Mouse (Mus musculus): ENCODE data around the gene Cyp1a1. TPM values are rescaled to one million over a fixed set of nuclear protein-coding genes. Genes with fewer than 3 reads are reported as not detected.

Cyp1a1 gene
- polyA plus RNA-seq, 1 experiment from 2014 or later: not detected

DNA sequence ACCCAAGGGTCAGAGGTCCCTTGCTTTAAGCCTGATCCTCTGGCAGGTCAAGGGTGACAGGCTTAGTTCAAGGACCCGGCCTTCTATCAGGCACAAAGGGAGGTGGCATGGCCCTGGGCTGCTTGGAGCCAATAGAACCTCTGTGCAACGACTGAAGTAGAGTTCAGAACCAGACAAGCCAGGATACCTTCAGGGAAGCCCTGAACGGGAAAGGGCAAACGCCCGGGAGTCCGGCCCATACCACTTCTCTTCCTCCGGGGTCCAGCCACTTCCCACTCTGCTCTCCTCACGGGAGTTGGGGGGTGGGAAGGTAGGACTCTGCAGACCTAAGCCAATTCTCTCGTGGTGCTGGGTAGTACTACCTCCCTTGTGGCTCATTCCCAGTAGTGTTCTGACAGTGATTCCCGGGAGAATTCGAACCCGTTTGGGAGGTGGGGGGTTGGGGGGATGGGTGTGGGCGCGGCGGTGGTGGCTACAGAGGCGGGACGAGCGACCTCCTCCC is 43.2 kb upstream of the Cyp1a1 start:
- H3K9ac ChIP-seq (ENCODE audit: low read length): peak overlapping the region; percentile 96
- no peak for ATAC-seq (replicated peaks; ENCODE audit: low FRiP score, low TSS enrichment, low read depth)
- H3K9me3 ChIP-seq (ENCODE audit: control insufficient read depth, low read length): no peaks in the 10 kb centered on the region
- H3K27me3 ChIP-seq (replicated peaks; ENCODE audit: control insufficient read depth, insufficient read depth, low read length): no peaks in the 10 kb centered on the region
- peaks cover 41% of the 10 kb centered on the region for H3K4me1 ChIP-seq (replicated peaks; ENCODE audit: control insufficient read depth, insufficient read depth, low read length)
- H3K36me3 ChIP-seq (ENCODE audit: control insufficient read depth, insufficient read depth, low read length): peaks cover 7% of the 10 kb centered on the region
- peak overlapping the region; percentile 71 for H3K4me2 ChIP-seq (ENCODE audit: low read length)
- under 1% methylated on average over 18 of the region's 18 CpGs for WGBS
- no peak for DNase-seq (ENCODE audit: low spot score)
- H3K27ac ChIP-seq (ENCODE audit: low read depth): peak overlapping the region; percentile 96; the same call in 1 of the 2 replicates
- H3K4me3 ChIP-seq (ENCODE audit: low read depth, low read length): peak overlapping the region; percentile 88

DNA sequence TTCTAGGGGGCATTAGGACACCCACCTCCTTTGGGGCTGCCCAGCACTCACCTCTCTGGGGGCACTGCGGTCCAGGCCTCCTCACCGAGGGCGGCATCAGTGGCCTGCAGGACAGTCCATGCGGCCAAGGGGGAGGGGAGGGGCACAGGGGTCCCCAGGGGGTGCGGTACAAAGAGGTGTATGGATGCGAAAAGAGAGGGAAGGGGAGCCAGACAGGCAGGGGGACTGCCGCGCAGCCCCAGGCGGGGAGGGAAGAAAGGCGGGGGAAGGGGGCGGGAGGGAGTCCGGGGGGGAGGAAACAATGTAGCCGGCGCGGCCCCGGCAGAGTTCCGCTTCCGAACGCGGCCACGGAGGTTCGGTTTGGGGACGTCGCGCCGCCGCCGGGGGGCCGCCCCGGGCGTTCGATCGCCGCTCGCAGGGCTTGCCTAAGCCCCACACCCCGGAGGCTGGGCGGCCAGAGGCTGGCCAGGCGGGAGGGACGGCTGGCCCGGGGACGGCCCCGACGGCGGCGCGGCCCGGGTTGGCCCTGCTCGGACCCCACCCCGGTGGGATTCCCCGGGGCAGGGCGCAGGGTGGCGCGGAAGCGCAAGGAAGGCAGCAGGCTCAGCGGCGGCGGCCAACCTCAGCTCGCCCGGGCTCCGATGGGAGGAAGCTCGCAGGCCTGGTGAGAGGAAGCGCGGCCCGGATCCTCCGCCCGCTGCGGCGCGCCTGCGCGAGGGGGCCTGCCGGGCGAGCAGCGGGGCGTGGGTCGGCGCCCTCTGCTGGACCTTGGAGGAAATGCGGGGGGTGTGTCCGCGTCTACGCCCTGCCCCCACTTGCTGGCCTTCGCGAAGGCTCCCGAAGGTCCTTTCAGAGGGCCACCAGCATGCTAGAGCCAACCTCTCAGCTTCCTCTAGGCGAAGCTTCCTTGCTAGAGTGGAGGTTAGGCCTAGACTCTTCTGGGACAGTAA is 42.5 kb upstream of the Cyp1a1 start:
- peak; percentile 98 for DNase-seq (ENCODE audit: low spot score)
- no peaks in the 10 kb centered on the region for H3K9me3 ChIP-seq (ENCODE audit: control insufficient read depth, low read length)
- peak overlapping the region; percentile 88 for H3K4me3 ChIP-seq (ENCODE audit: low read depth, low read length)
- no peaks in the 10 kb centered on the region for H3K27me3 ChIP-seq (replicated peaks; ENCODE audit: control insufficient read depth, insufficient read depth, low read length)
- peak; percentile 81 for ATAC-seq (replicated peaks; ENCODE audit: low FRiP score, low TSS enrichment, low read depth)
- H3K9ac ChIP-seq (ENCODE audit: low read length): peak overlapping the region; percentile 96
- H3K4me1 ChIP-seq (replicated peaks; ENCODE audit: control insufficient read depth, insufficient read depth, low read length): peaks cover 34% of the 10 kb centered on the region
- H3K36me3 ChIP-seq (ENCODE audit: control insufficient read depth, insufficient read depth, low read length): peaks cover 7% of the 10 kb centered on the region
- H3K27ac ChIP-seq (ENCODE audit: low read depth): peak overlapping the region; percentile 96
- peak overlapping the region; percentile 71 for H3K4me2 ChIP-seq (ENCODE audit: low read length)
- under 1% methylated on average over 57 of the region's 85 CpGs for WGBS

- Histone ChIP-seq H3K4me2 (ENCODE audit: low read length) (no peak overlapping the region), H3K36me3 (ENCODE audit: control insufficient read depth, insufficient read depth, low read length) (peaks cover 7% of the 10 kb centered on the region), H3K9ac (ENCODE audit: low read length) (no peak overlapping the region), H3K4me1 (replicated peaks; ENCODE audit: control insufficient read depth, insufficient read depth, low read length) (peaks cover 29% of the 10 kb centered on the region), H3K27ac (ENCODE audit: low read depth) (no peak overlapping the region), H3K9me3 (ENCODE audit: control insufficient read depth, low read length) (no peaks in the 10 kb centered on the region), H3K27me3 (replicated peaks; ENCODE audit: control insufficient read depth, insufficient read depth, low read length) (no peaks in the 10 kb centered on the region), H3K4me3 (ENCODE audit: low read depth, low read length) (no peak overlapping the region)
- ATAC-seq (replicated peaks; ENCODE audit: low FRiP score, low TSS enrichment, low read depth) (no peak), DNase-seq (ENCODE audit: low spot score) (no peak)
- whole genome bisulfite sequencing: 73% methylated on average over 12 of the region's 12 CpGs
These were observed 41.1 kb upstream of the Cyp1a1 start for GRCm38 (mm10) chr9:57646551-57647103.

DNA sequence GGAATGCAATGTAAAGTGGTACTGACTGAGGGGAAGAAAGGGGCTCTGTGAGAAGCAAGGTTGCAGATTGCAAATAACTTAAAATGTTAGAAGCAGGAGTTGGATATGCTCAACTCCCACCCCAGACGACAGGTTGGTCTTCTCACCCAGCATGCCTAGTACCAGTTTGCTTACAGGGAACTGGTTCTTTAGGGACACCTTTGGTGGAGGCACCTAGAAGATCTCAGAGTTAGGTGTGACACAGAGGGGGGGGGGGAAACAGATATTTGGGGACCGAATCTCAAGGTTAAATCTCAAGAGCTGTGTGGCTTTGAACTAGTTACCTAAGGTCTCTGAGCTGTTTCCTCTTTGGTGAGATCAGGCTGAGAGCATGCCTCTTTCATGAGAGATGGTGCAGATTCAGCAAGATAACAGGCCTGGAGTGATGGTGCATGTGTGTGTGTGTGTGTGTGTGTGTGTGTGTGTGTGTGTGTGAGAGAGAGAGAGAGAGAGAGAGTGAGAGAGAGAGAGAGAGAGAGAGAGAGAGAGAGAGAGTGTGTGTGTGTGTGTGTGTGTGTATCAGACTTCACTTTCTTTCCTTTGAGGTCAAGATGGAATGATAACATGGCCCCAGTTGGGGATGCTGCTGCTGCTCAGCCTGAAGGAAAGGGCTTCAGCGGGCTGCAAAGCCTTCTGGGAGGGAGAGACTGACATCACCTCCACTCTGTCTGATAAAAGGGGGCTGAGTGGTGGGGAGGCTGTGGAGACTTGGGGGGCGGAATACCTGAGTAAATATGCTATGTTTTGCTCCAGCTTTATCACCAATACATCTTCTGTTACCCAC is 40.2 kb upstream of the Cyp1a1 start:
- Histone ChIP-seq H3K9ac (ENCODE audit: low read length) (no peak overlapping the region), H3K4me2 (ENCODE audit: low read length) (no peak overlapping the region), H3K36me3 (ENCODE audit: control insufficient read depth, insufficient read depth, low read length) (no peaks in the 10 kb centered on the region; the same call in 1 of the 2 replicates), H3K4me1 (replicated peaks; ENCODE audit: control insufficient read depth, insufficient read depth, low read length) (peaks cover 28% of the 10 kb centered on the region), H3K9me3 (ENCODE audit: control insufficient read depth, low read length) (no peaks in the 10 kb centered on the region), H3K4me3 (ENCODE audit: low read depth, low read length) (no peak overlapping the region), H3K27me3 (replicated peaks; ENCODE audit: control insufficient read depth, insufficient read depth, low read length) (no peaks in the 10 kb centered on the region), H3K27ac (ENCODE audit: low read depth) (no peak overlapping the region)
- ATAC-seq (replicated peaks; ENCODE audit: low FRiP score, low TSS enrichment, low read depth): no peak
- no peak for DNase-seq (ENCODE audit: low spot score)
- 58% methylated on average over 4 of the region's 4 CpGs for WGBS

DNA sequence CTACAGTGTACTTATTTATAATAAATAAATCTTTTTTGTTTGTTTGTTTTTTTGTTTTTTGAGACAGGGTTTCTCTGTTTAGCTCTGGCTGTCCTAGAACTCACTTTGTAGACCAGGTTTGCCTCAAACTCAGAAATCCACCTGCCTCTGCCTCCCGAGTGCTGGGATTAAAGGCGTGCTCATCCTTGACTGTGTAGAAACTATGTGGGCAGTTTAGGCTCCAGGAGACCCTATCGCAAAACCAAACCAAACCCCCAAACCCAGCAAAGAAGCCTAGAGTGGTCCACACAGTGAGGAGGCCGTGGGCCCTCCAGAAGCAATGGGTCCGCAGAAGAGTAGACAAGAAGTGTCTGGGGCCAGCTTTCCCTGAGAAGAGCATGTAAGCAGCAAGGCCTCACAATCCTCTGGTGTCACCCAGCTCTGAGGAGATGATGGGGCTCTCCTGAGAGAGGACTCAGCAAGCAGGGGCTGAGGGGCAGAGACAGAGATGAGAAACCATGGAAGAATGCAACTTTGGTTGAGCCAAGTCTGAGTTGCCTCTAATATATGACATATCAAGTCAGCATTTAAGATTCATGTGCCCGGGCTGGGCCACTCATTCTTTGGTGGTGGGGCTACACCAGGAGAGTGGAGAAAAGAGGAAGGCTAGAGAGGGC is 37.5 kb upstream of the Cyp1a1 start:
- DNase-seq (ENCODE audit: low spot score) (no peak), ATAC-seq (replicated peaks; ENCODE audit: low FRiP score, low TSS enrichment, low read depth) (no peak)
- WGBS: 94% methylated on average over 6 of the region's 6 CpGs
- Histone ChIP-seq H3K27ac (ENCODE audit: low read depth) (no peak overlapping the region), H3K4me1 (replicated peaks; ENCODE audit: control insufficient read depth, insufficient read depth, low read length) (peaks cover 11% of the 10 kb centered on the region), H3K4me3 (ENCODE audit: low read depth, low read length) (no peak overlapping the region), H3K27me3 (replicated peaks; ENCODE audit: control insufficient read depth, insufficient read depth, low read length) (no peaks in the 10 kb centered on the region), H3K4me2 (ENCODE audit: low read length) (no peak overlapping the region), H3K9ac (ENCODE audit: low read length) (no peak overlapping the region), H3K9me3 (ENCODE audit: control insufficient read depth, low read length) (no peaks in the 10 kb centered on the region), H3K36me3 (ENCODE audit: control insufficient read depth, insufficient read depth, low read length) (no peaks in the 10 kb centered on the region)

- H3K9ac ChIP-seq (ENCODE audit: low read length): no peak overlapping the region
- 0 out of 2 replicates have a peak overlapping the region, but pooled peaks have one; percentile 22 for H3K27ac ChIP-seq (ENCODE audit: low read depth)
- no peak overlapping the region for H3K4me3 ChIP-seq (ENCODE audit: low read depth, low read length)
- no peaks in the 10 kb centered on the region for H3K9me3 ChIP-seq (ENCODE audit: control insufficient read depth, low read length)
- peaks cover 8% of the 10 kb centered on the region for H3K4me1 ChIP-seq (replicated peaks; ENCODE audit: control insufficient read depth, insufficient read depth, low read length)
- no peak overlapping the region for H3K4me2 ChIP-seq (ENCODE audit: low read length)
- ATAC-seq (replicated peaks; ENCODE audit: low FRiP score, low TSS enrichment, low read depth): no peak
- H3K36me3 ChIP-seq (ENCODE audit: control insufficient read depth, insufficient read depth, low read length): no peaks in the 10 kb centered on the region
- WGBS: 18% methylated on average over 6 of the region's 6 CpGs
- no peak for DNase-seq (ENCODE audit: low spot score)
- no peaks in the 10 kb centered on the region for H3K27me3 ChIP-seq (replicated peaks; ENCODE audit: control insufficient read depth, insufficient read depth, low read length)
These were observed 36.9 kb upstream of the Cyp1a1 start for GRCm38 (mm10) chr9:57650786-57651311.

GRCm38 (mm10) chr9:57652351-57652750 is 35.4 kb upstream of the Cyp1a1 start:
- Histone ChIP-seq H3K4me1 (replicated peaks; ENCODE audit: control insufficient read depth, insufficient read depth, low read length) (peaks cover 8% of the 10 kb centered on the region), H3K27me3 (replicated peaks; ENCODE audit: control insufficient read depth, insufficient read depth, low read length) (no peaks in the 10 kb centered on the region), H3K36me3 (ENCODE audit: control insufficient read depth, insufficient read depth, low read length) (no peaks in the 10 kb centered on the region), H3K4me2 (ENCODE audit: low read length) (no peak overlapping the region), H3K9ac (ENCODE audit: low read length) (no peak overlapping the region), H3K4me3 (ENCODE audit: low read depth, low read length) (no peak overlapping the region), H3K9me3 (ENCODE audit: control insufficient read depth, low read length) (no peaks in the 10 kb centered on the region), H3K27ac (ENCODE audit: low read depth) (no peak overlapping the region)
- DNase-seq (ENCODE audit: low spot score): no peak
- no peak for ATAC-seq (replicated peaks; ENCODE audit: low FRiP score, low TSS enrichment, low read depth)
- 76% methylated on average over 9 of the region's 9 CpGs for WGBS

DNA sequence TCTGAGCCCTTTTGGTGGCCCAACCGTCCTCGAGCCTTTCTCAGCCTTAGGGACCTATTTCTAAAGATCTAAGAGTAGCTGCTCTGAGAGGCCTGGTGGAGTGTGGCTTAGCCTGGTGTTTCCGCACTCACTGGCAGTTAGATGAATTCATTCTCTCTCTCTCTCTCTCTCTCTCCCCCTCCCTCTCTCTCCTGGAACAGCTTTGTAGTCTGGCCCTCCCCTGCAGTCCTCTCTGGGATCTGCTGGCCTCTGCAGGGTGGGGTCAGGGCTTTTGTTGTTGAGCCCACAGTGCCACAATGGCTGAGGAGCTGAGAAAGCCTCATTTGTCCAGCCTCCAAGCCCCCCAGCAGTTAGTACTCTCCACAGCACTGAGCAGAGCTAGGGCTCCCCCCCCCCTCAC is 34.9 kb upstream of the Cyp1a1 start:
- no peaks in the 10 kb centered on the region for H3K9me3 ChIP-seq (ENCODE audit: control insufficient read depth, low read length)
- H3K27me3 ChIP-seq (replicated peaks; ENCODE audit: control insufficient read depth, insufficient read depth, low read length): no peaks in the 10 kb centered on the region
- ATAC-seq (replicated peaks; ENCODE audit: low FRiP score, low TSS enrichment, low read depth) (no peak), DNase-seq (ENCODE audit: low spot score) (no peak)
- H3K36me3 ChIP-seq (ENCODE audit: control insufficient read depth, insufficient read depth, low read length): no peaks in the 10 kb centered on the region
- H3K4me1 ChIP-seq (replicated peaks; ENCODE audit: control insufficient read depth, insufficient read depth, low read length): peaks cover 8% of the 10 kb centered on the region
- no peak overlapping the region for H3K9ac ChIP-seq (ENCODE audit: low read length)
- H3K4me2 ChIP-seq (ENCODE audit: low read length): no peak overlapping the region
- 45% methylated on average over 3 of the region's 3 CpGs for WGBS
- 0 out of 2 replicates have a peak overlapping the region, but pooled peaks have one; percentile 4 for H3K27ac ChIP-seq (ENCODE audit: low read depth)
- no peak overlapping the region for H3K4me3 ChIP-seq (ENCODE audit: low read depth, low read length)

Measured in intestine, embryonic 14.5 days (tissue).